Mouse (Mus musculus): ENCODE measurements around the gene Izumo1. TPM values are rescaled to one million over a fixed set of nuclear protein-coding genes. Genes with fewer than 3 reads are reported as not detected.

Izumo1 gene
- polyA plus RNA-seq (2014; fragmentation: Illumina TruSeq; extraction: RNeasy Lipid Tissue Mini Kit (QIAGEN cat#74804); ENCODE audit: low read depth, low replicate concordance): 55.9 TPM

DNA sequence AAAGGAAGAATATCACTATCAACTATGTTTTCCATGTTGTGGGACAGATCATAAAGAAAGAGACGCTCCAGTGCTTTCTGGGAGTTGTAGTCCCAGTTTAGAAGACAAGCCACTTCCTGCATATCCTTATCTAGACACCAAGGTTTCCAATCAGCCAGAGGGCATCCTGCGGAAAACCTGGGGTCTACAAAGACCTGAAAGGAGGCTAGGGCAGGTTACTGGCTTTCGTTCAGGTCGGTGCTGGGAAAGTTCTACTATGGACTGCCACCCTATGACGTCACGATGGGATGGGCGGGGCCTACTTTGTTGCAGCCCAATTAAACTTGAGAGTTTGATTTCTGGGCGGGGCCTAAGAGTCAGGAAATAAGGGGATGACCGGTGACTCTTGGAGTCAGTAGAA lies at the start of gene Izumo1:
TSS of gene Izumo1 (plus strand) at position 369 of the 400 bp plus-strand sequence.

DNA sequence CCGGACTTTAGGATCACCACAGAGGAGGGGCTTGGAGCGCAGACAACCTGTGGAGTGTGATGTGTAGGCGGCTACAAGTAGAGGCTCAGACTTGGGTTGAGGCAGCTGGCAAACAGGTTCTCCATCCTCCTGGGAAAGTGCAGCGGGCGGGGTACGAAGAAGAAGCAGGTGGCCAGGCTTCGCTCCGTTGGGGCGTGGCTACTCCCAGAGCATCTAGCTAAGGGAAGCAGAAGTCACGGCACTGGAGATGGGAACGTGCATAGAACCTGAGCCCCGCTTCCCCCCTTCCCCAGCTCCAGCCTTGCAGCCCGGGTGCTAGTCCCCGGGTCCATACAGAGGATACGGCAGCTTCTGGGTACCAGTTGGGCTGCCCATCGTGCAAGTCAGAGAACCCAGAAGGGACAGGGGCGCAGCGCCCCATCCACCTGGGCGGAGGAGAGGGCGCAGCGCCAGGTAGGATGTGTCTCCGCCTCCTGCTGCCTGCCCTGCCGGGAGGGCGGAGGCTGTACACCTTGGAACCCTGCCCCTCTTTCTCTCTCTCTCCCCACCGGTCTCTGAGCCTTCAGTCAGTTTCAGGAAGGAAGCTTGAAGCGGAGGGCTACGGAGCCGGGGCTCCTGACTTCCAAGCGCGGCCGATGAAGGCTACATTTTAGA lies 4.4 kb upstream of the Izumo1 start, which contains the start of gene Fut1:
TSS of gene Fut1 (plus strand) at position 248 of the 654 bp plus-strand sequence.

DNA sequence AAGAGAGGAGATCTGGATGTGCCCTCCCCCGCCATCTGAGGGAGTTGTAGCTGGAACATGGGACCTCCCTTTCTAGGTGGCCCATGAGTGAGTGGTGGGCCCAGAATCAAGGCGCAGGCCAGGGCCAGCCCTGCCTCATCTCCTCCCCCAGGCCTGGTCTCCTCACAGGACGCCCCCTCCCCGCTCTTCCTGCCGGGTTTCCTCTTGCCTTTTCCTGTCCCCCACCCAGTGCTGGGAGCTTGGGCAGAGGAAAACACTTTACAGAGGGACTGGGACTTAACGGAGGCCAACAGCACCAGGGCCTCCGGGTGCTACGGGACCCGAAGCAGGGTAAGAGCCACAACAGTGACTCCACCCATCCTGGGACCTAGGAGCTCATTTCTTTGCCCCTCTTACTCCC lies 5.7 kb downstream of the Izumo1 start, which contains the start of gene Rasip1:
TSS of gene Rasip1 (plus strand) at position 228 of the 400 bp plus-strand sequence.

DNA sequence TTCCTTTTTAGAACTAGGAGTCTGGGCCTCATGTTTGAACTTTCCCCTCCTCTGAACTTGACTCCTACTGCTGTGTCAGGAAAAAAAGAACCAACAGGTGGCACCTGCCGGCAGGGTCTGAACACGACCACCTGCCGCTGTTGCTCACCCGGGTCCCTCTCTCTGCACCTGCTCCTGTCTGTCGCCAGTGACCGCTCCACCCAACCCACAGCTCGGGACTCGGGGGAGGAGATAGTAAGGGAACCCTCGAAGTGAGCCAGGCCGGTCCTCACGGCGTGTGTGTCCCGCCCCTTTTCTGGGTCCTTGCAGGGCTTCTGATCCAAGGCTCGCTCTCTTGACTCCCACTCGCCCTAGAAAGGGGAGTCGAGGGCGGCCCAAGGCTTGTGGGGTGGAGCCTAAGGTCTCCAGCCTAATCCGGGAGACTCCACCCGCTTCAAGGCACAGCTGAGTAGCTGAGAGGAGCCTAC lies 18.0 kb downstream of the Izumo1 start, which contains the start of gene Mamstr:
TSS of gene Mamstr (plus strand) at position 417 of the 467 bp plus-strand sequence.

DNA sequence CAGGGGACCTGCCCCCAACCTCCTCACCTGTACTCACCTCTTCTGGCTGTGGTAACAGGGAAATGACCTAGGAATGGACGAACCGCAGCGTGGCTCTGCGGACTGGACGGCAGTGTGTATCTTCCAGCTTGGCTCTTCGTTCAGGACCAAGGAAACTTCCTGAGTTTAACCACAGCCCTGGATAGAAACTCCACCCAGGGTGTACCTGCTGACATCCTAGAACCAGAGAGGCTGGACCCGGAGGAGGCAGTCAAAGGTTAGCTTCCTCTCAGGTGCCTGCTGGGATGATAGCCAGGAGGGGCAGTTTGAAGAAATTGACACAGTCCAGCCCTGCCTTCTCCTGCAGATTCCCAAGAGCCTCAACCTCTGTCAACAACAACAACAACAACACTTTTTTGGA lies 44.5 kb downstream of the Izumo1 start, which contains the start of gene Fut2:
TSS of gene Fut2 (minus strand) at position 234 of the 400 bp plus-strand sequence.

Other genes starting within 250 kb of the Izumo1 start
- gene Snrnp70, start 226.1 kb upstream of the Izumo1 start, polyA plus RNA-seq (2014; fragmentation: Illumina TruSeq; extraction: RNeasy Lipid Tissue Mini Kit (QIAGEN cat#74804); ENCODE audit: low read depth, low replicate concordance): 109 TPM
- not detected for gene Kcna7, start 216.2 kb upstream of the Izumo1 start, polyA plus RNA-seq (2014; fragmentation: Illumina TruSeq; extraction: RNeasy Lipid Tissue Mini Kit (QIAGEN cat#74804); ENCODE audit: low read depth, low replicate concordance)
- 0.43 TPM for gene Ntf5, start 208.1 kb upstream of the Izumo1 start, polyA plus RNA-seq (2014; fragmentation: Illumina TruSeq; extraction: RNeasy Lipid Tissue Mini Kit (QIAGEN cat#74804); ENCODE audit: low read depth, low replicate concordance)
- 0.36 TPM for gene Lhb, start 201.0 kb upstream of the Izumo1 start, polyA plus RNA-seq (2014; fragmentation: Illumina TruSeq; extraction: RNeasy Lipid Tissue Mini Kit (QIAGEN cat#74804); ENCODE audit: low read depth, low replicate concordance)
- gene Gys1, start 187.0 kb upstream of the Izumo1 start, polyA plus RNA-seq (2014; fragmentation: Illumina TruSeq; extraction: RNeasy Lipid Tissue Mini Kit (QIAGEN cat#74804); ENCODE audit: low read depth, low replicate concordance): 0.24 TPM
- 7.8 TPM for gene Ruvbl2, start 183.7 kb upstream of the Izumo1 start, polyA plus RNA-seq (2014; fragmentation: Illumina TruSeq; extraction: RNeasy Lipid Tissue Mini Kit (QIAGEN cat#74804); ENCODE audit: low read depth, low replicate concordance)
- gene Ftl1, start 161.9 kb upstream of the Izumo1 start, polyA plus RNA-seq (2014; fragmentation: Illumina TruSeq; extraction: RNeasy Lipid Tissue Mini Kit (QIAGEN cat#74804); ENCODE audit: low read depth, low replicate concordance): 0.38 TPM
- gene Bax, start 154.9 kb upstream of the Izumo1 start, polyA plus RNA-seq (2014; fragmentation: Illumina TruSeq; extraction: RNeasy Lipid Tissue Mini Kit (QIAGEN cat#74804); ENCODE audit: low read depth, low replicate concordance): 0.29 TPM
- gene Tulp2, start 139.9 kb upstream of the Izumo1 start, polyA plus RNA-seq (2014; fragmentation: Illumina TruSeq; extraction: RNeasy Lipid Tissue Mini Kit (QIAGEN cat#74804); ENCODE audit: low read depth, low replicate concordance): 121 TPM
- not detected for gene Gm45808, start 135.0 kb upstream of the Izumo1 start, polyA plus RNA-seq (2014; fragmentation: Illumina TruSeq; extraction: RNeasy Lipid Tissue Mini Kit (QIAGEN cat#74804); ENCODE audit: low read depth, low replicate concordance)
- gene Dhdh, start 133.0 kb upstream of the Izumo1 start, polyA plus RNA-seq (2014; fragmentation: Illumina TruSeq; extraction: RNeasy Lipid Tissue Mini Kit (QIAGEN cat#74804); ENCODE audit: low read depth, low replicate concordance): 6.7 TPM
- gene Nucb1, start 111.4 kb upstream of the Izumo1 start, polyA plus RNA-seq (2014; fragmentation: Illumina TruSeq; extraction: RNeasy Lipid Tissue Mini Kit (QIAGEN cat#74804); ENCODE audit: low read depth, low replicate concordance): 18.8 TPM
- gene Ppp1r15a, start 95.5 kb upstream of the Izumo1 start, polyA plus RNA-seq (2014; fragmentation: Illumina TruSeq; extraction: RNeasy Lipid Tissue Mini Kit (QIAGEN cat#74804); ENCODE audit: low read depth, low replicate concordance): 0.73 TPM
- 2.1 TPM for gene Plekha4, start 95.5 kb upstream of the Izumo1 start, polyA plus RNA-seq (2014; fragmentation: Illumina TruSeq; extraction: RNeasy Lipid Tissue Mini Kit (QIAGEN cat#74804); ENCODE audit: low read depth, low replicate concordance)
- gene Hsd17b14, start 66.9 kb upstream of the Izumo1 start, polyA plus RNA-seq (2014; fragmentation: Illumina TruSeq; extraction: RNeasy Lipid Tissue Mini Kit (QIAGEN cat#74804); ENCODE audit: low read depth, low replicate concordance): not detected
- gene Bcat2, start 51.7 kb upstream of the Izumo1 start, polyA plus RNA-seq (2014; fragmentation: Illumina TruSeq; extraction: RNeasy Lipid Tissue Mini Kit (QIAGEN cat#74804); ENCODE audit: low read depth, low replicate concordance): 4.4 TPM
- gene Fgf21, start 6.3 kb upstream of the Izumo1 start, polyA plus RNA-seq (2014; fragmentation: Illumina TruSeq; extraction: RNeasy Lipid Tissue Mini Kit (QIAGEN cat#74804); ENCODE audit: low read depth, low replicate concordance): not detected
- gene Fut1, start 4.5 kb upstream of the Izumo1 start, polyA plus RNA-seq (2014; fragmentation: Illumina TruSeq; extraction: RNeasy Lipid Tissue Mini Kit (QIAGEN cat#74804); ENCODE audit: low read depth, low replicate concordance): not detected
- not detected for gene Rasip1, start 5.7 kb downstream of the Izumo1 start, polyA plus RNA-seq (2014; fragmentation: Illumina TruSeq; extraction: RNeasy Lipid Tissue Mini Kit (QIAGEN cat#74804); ENCODE audit: low read depth, low replicate concordance)
- 0.11 TPM for gene Mamstr, start 18.2 kb downstream of the Izumo1 start, polyA plus RNA-seq (2014; fragmentation: Illumina TruSeq; extraction: RNeasy Lipid Tissue Mini Kit (QIAGEN cat#74804); ENCODE audit: low read depth, low replicate concordance)
- 0.17 TPM for gene Fut2, start 44.6 kb downstream of the Izumo1 start, polyA plus RNA-seq (2014; fragmentation: Illumina TruSeq; extraction: RNeasy Lipid Tissue Mini Kit (QIAGEN cat#74804); ENCODE audit: low read depth, low replicate concordance)
- gene Ntn5, start 62.2 kb downstream of the Izumo1 start, polyA plus RNA-seq (2014; fragmentation: Illumina TruSeq; extraction: RNeasy Lipid Tissue Mini Kit (QIAGEN cat#74804); ENCODE audit: low read depth, low replicate concordance): not detected
- 1.2 TPM for gene Sec1, start 72.6 kb downstream of the Izumo1 start, polyA plus RNA-seq (2014; fragmentation: Illumina TruSeq; extraction: RNeasy Lipid Tissue Mini Kit (QIAGEN cat#74804); ENCODE audit: low read depth, low replicate concordance)
- gene Car11, start 78.0 kb downstream of the Izumo1 start, polyA plus RNA-seq (2014; fragmentation: Illumina TruSeq; extraction: RNeasy Lipid Tissue Mini Kit (QIAGEN cat#74804); ENCODE audit: low read depth, low replicate concordance): not detected
- gene Dbp, start 83.3 kb downstream of the Izumo1 start, polyA plus RNA-seq (2014; fragmentation: Illumina TruSeq; extraction: RNeasy Lipid Tissue Mini Kit (QIAGEN cat#74804); ENCODE audit: low read depth, low replicate concordance): 2.3 TPM
- gene Rpl18, start 93.6 kb downstream of the Izumo1 start, polyA plus RNA-seq (2014; fragmentation: Illumina TruSeq; extraction: RNeasy Lipid Tissue Mini Kit (QIAGEN cat#74804); ENCODE audit: low read depth, low replicate concordance): 0.69 TPM
- gene Sphk2, start 96.2 kb downstream of the Izumo1 start, polyA plus RNA-seq (2014; fragmentation: Illumina TruSeq; extraction: RNeasy Lipid Tissue Mini Kit (QIAGEN cat#74804); ENCODE audit: low read depth, low replicate concordance): 0.57 TPM
- 23.8 TPM for gene Fam83e, start 99.4 kb downstream of the Izumo1 start, polyA plus RNA-seq (2014; fragmentation: Illumina TruSeq; extraction: RNeasy Lipid Tissue Mini Kit (QIAGEN cat#74804); ENCODE audit: low read depth, low replicate concordance)
- 0.35 TPM for gene Spaca4, start 104.0 kb downstream of the Izumo1 start, polyA plus RNA-seq (2014; fragmentation: Illumina TruSeq; extraction: RNeasy Lipid Tissue Mini Kit (QIAGEN cat#74804); ENCODE audit: low read depth, low replicate concordance)
- gene Lmtk3, start 161.9 kb downstream of the Izumo1 start, polyA plus RNA-seq (2014; fragmentation: Illumina TruSeq; extraction: RNeasy Lipid Tissue Mini Kit (QIAGEN cat#74804); ENCODE audit: low read depth, low replicate concordance): not detected
- 2.8 TPM for gene Sult2b1, start 162.9 kb downstream of the Izumo1 start, polyA plus RNA-seq (2014; fragmentation: Illumina TruSeq; extraction: RNeasy Lipid Tissue Mini Kit (QIAGEN cat#74804); ENCODE audit: low read depth, low replicate concordance)
- gene Cyth2, start 192.8 kb downstream of the Izumo1 start, polyA plus RNA-seq (2014; fragmentation: Illumina TruSeq; extraction: RNeasy Lipid Tissue Mini Kit (QIAGEN cat#74804); ENCODE audit: low read depth, low replicate concordance): 69.6 TPM
- not detected for gene Kcnj14, start 203.0 kb downstream of the Izumo1 start, polyA plus RNA-seq (2014; fragmentation: Illumina TruSeq; extraction: RNeasy Lipid Tissue Mini Kit (QIAGEN cat#74804); ENCODE audit: low read depth, low replicate concordance)
- gene Grwd1, start 209.1 kb downstream of the Izumo1 start, polyA plus RNA-seq (2014; fragmentation: Illumina TruSeq; extraction: RNeasy Lipid Tissue Mini Kit (QIAGEN cat#74804); ENCODE audit: low read depth, low replicate concordance): 1.2 TPM